Mouse (Mus musculus) monocyte, adult 5-6 weeks (primary cell): ENCODE measurements around the gene Slc15a5. TPM values are rescaled to one million over a fixed set of nuclear protein-coding genes. Genes with fewer than 3 reads are reported as not detected.

Source experiments
- total RNA-seq: library from RNA; stranded (forward); fragments of 200-1000, 200-491, 200-594 nt; gene quantifications from 3 replicates; pipeline ENCODE4 v1.2.3, GENCODE M21; 2017

Gene Slc15a5
- total RNA-seq, 1 experiment from 2014 or later: not detected

Other genes starting within 250 kb of the Slc15a5 start
- 79.6 to 228 TPM (median 228 TPM) in 3 replicates for gene Mgst1, start 60.4 kb upstream of the Slc15a5 start, total RNA-seq